Mouse (Mus musculus): Measurements from ENCODE around the gene Inpp5k.
"Not testable (repeated sequence)": the region's sequence is repeated elsewhere in the genome, so short reads cannot be mapped to it uniquely, and the experiment has no call there.

Gene Inpp5k

GRCm38 (mm10) chr11:75630645-75631229, at the start of gene Inpp5k:
Gene Inpp5k, plus strand, starts transcription at chr11:75630988.
- in situ Hi-C loops (cut with MboI; ENCODE audit: low sequenced_read_pairs): no loop called here

GRCm38 (mm10) chr11:75581495-75582149, 49.2 kb upstream of the Inpp5k start:
- in situ Hi-C loops (cut with MboI; ENCODE audit: low sequenced_read_pairs): no loop called here

- in situ Hi-C loops (cut with MboI; ENCODE audit: low sequenced_read_pairs): no loop called here
Observed at GRCm38 (mm10) chr11:75583521-75583920, 47.3 kb upstream of the Inpp5k start.

- in situ Hi-C loops (cut with MboI; ENCODE audit: low sequenced_read_pairs): no loop called here
Observed at GRCm38 (mm10) chr11:75585061-75585460, 45.7 kb upstream of the Inpp5k start.

DNA sequence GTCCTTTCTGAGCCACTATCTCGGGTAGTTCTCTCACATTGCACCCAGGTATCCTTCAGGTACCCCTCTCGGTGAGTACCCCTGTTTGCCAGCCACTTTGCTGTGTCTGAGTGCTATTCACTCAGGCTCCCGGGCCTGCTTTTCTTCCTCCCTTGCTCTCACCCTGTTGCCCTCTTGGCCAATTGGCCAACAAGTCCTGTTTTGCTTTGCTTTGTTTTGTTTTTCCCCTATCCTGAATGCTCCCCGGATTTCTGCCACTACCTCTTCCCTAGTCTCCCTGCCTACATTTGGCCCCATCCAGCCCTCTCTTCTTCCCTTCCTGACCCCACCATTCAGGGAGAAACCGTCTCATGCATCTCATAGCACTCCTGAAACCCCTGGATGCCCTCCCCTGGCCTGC, 44.8 kb upstream of the Inpp5k start:
- in situ Hi-C loops (cut with MboI; ENCODE audit: low sequenced_read_pairs): no loop called here

DNA sequence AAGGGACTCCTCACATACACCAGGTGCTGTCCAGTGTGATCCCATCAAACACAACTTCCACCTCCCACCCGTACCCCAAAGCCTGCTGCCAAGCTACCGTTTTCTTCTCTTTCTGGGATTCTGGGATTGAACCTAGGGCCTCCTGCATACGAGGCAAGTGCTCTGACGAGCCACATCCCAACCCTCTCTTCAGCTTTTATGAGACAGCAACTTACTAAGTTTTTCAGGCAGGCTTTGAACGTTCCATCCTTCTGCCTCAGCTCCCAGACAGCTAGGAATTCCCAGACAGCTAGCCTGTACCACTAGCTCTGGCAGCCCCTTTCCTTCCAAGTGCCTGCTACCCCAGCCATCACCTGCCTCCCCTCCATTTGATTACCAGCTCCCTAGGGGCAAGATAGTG, 43.8 kb upstream of the Inpp5k start:
- in situ Hi-C loops (cut with MboI; ENCODE audit: low sequenced_read_pairs): no loop called here

DNA sequence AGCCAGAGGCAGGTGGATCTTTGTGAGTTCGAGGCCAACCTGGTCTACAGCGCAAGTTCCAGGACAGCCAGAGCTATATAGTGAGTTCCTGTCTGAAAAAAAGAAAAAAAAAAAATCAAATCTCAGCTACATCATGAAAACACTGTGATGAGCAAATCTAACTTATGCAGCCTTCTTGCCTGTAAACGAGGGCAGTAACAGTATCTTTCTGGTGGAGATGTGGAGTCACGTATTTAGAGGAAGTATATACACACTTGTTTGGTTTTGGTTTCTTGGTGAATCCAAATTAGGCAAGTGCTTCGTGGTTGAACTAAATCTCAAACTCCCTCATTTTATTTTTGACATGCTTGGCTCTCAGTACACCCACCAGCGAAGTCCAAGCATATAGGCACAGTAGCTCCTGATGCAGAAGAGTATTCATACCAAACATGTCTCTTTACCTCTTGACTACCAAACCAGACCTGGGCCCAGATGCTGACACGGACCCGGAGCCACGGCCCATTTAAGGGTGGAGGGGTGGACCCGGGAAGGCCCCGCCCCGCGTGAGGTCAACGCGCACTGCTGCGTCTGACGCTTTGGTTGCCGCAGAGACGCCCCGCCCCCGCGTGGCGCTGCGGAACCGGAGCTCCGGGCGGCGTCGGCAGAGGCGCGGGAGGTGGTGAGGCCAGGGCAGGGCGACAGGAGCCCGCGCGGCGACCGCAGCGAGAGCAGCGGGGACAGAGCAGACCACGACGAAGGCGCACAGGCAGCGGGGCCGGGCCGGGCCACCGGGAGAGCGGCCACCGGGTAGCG, 43.1 kb upstream of the Inpp5k start, which contains the start of gene Pitpna:
Pitpna (plus strand) TSS at position 605 of the 792 bp plus-strand sequence.
- in situ Hi-C loops (cut with MboI; ENCODE audit: low sequenced_read_pairs): no loop called here

DNA sequence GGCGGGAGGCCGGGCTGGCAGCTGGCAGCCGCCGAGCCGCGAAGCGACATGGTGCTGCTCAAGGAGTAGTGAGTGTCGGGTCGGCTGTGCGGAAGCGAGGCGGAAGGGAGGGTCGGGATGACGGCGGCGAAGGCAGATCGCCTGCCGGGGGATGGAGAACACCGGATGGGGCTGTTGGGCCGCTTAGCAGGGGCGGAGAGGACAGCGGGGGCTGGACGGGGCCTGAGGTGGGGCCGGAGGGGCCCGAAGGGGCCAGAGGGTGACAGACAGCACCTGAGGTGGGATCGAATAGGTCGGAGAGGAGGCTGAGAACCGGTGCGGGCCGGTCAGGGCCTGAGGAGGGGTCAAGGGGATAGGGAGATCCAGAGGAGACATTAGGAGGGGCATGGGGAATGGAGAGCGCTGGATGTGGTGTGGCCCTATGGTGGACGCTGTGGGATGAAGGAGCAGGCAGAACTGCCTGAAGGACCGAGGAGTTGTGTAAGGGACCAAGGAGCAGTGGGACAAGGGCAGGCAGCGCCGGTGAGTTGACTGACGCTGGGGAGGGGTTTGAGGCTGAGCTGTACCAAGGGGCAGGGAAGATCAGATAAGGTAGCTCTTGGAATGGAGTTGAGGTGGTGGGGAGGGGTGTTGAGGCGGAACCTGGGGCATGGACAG, 42.4 kb upstream of the Inpp5k start:
- in situ Hi-C loops (cut with MboI; ENCODE audit: low sequenced_read_pairs): no loop called here

- in situ Hi-C loops (cut with MboI; ENCODE audit: low sequenced_read_pairs): no loop called here
Observed at GRCm38 (mm10) chr11:75592612-75593011, 38.2 kb upstream of the Inpp5k start.

GRCm38 (mm10) chr11:75594431-75594830, 36.4 kb upstream of the Inpp5k start:
- in situ Hi-C loops (cut with MboI; ENCODE audit: low sequenced_read_pairs): no loop called here

DNA sequence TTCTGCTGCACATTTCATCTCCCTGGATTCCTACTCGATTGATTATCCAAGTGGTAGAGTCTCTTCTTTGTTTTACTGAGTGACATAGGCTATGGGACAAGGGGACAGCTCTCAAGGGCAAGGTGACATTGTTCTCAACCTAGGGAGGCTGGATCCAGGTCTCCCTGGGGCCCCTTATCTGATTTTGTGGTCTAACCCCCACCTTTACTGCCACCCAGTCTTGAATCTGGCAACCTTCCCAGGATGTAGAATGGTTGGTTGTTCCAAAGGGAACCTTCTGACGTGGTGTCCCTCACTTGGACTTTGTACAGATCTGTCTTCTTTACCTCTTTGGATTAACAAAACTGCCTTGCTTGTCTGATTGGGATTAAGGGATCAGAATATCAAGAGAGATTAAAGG, 35.4 kb upstream of the Inpp5k start:
- in situ Hi-C loops (cut with MboI; ENCODE audit: low sequenced_read_pairs): no loop called here

DNA sequence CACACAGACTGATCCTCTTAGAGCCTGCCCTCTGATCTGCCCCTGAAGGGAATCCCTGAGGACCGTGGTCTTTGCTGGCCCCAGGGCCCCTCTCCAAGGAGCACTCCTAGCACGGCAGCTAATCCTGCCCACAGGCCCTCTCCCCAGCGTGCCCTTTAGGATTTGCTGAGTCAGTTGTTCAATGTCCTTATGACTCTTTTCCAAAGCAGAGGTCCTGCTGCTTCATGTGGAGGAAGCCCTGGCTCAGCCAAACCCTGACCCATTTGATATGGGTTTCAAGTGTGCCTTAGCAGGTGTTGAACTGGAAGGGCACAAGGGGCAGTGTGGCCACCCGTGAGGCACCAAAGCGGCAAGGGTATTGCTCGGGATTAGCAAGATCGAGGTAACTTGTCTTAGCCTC, 35.0 kb upstream of the Inpp5k start:
- in situ Hi-C loops (cut with MboI; ENCODE audit: low sequenced_read_pairs): no loop called here

GRCm38 (mm10) chr11:75596726-75597255, 34.0 kb upstream of the Inpp5k start:
- in situ Hi-C loops (cut with MboI; ENCODE audit: low sequenced_read_pairs): no loop called here

DNA sequence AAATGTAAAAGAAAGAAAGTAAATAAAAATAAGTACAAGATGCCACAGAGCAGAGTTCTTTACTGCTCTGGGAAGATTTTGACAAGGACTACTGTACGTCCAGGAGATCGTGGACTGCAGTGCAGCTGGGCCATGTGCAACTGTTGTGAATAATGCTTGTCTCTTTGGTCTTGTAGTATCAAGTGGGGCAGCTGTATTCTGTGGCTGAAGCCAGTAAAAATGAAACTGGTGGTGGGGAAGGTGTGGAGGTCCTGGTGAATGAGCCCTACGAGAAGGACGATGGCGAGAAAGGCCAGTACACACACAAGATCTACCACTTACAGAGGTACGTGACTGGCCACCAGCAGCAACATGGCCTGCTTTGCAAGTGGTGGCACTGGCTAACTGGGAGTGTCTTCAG, 32.8 kb upstream of the Inpp5k start:
- in situ Hi-C loops (cut with MboI; ENCODE audit: low sequenced_read_pairs): no loop called here

DNA sequence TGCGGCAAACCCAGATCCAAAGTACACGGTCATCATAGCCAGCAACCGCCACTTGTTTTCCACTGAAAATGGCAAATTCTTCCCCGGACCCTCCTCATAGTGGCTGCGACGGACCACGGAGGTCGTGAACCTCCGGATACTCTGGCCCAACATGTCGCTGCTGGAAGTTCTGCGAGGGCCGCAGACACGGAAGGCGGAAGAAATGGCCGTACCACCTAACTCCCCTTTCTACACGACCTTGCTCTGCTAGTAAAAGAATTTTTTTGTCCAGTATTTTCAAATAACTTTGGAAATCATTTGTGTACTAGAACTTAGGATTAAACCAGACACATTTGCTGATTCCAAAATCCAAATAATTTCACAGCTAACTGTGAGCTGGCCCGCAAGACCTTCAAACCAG, 31.0 kb upstream of the Inpp5k start:
- in situ Hi-C loops (cut with MboI; ENCODE audit: low sequenced_read_pairs): not testable (repeated sequence)

GRCm38 (mm10) chr11:75604826-75605225, 26.0 kb upstream of the Inpp5k start:
- in situ Hi-C loops (cut with MboI; ENCODE audit: low sequenced_read_pairs): no loop called here

DNA sequence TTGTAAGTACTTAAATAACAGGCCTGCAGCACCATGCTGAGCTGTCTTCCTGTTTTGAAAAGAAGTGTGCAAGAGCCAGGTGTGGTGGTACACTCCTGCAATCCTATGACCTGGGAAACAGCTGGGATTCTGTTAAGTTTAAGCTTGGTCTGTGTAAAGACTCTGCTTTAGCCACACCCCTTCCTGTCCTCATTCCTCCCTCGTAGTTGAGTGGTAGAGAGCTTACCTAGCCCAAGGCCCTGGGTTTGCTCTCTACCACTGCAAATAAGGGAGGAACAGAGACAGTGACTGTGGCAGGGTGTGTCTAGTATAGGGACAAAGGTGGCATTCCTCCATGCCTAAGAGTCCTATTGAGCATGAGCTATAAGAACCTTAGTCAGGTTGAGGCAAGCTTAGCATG, 25.5 kb upstream of the Inpp5k start:
- in situ Hi-C loops (cut with MboI; ENCODE audit: low sequenced_read_pairs): no loop called here

DNA sequence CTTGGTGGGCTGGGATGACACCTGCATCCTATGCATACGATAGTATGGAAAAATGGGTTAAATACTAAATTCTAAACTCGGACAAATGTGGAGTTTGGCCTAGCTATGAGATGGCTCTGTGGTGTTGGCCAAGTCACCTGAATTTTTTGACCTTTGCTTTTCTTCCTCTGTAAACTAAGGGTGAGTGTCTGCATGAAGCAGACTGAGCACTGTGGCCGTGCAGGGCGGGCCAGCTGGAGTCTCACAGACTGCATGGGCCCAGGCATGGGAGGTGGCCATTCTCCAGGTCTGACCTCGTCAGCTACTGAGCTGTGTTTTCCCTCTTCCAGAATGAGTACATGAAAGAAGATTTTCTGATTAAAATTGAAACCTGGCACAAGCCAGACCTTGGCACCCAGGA, 22.0 kb upstream of the Inpp5k start:
- in situ Hi-C loops (cut with MboI; ENCODE audit: low sequenced_read_pairs): no loop called here

GRCm38 (mm10) chr11:75610021-75610420, 20.8 kb upstream of the Inpp5k start:
- in situ Hi-C loops (cut with MboI; ENCODE audit: low sequenced_read_pairs): no loop called here

DNA sequence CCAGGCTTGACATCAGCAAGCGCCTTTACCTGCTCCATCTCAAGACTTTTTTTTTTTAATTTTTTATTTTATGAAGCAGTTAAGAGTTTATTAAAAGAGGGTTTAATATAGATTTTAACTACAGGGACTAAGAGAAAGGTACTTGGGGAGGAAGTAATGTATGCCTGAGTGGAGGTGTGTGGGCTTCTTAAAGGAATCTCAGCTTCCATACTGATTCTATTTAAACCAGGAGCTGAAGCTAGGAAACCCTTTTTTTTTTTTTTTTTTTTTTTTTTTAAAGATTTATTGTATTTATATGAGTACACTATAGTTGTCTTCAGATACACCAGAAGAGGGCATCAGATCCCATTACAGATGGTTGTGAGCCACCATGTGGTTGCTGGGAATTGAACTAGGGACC, 16.0 kb upstream of the Inpp5k start:
- in situ Hi-C loops (cut with MboI; ENCODE audit: low sequenced_read_pairs): no loop called here

DNA sequence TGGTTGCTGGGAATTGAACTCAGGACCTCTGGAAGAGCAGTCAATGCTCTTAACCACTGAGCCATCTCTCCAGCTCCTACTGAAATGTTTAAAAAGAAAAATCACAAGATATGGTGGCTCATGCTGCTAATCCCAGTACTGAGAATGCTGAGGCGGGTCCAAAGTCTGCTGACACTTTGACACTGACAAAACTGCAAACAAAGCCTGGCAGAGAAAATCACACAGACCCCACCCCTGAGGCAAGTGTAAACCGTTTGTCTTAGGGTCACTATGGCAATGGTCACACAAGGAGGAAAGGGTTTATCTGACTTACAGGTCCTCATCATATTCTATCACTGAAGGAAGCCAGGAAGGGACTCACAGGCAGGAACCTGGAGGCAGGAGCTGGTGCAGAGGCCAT, 15.2 kb upstream of the Inpp5k start:
- in situ Hi-C loops (cut with MboI; ENCODE audit: low sequenced_read_pairs): no loop called here
